Mouse (Mus musculus): ENCODE measurements around the gene Stx16. TPM values are rescaled to one million over a fixed set of nuclear protein-coding genes. Genes with fewer than 3 reads are reported as not detected.

The Stx16 gene
- polyA plus RNA-seq, 2 experiments, result 2.1 to 10.9 TPM

DNA sequence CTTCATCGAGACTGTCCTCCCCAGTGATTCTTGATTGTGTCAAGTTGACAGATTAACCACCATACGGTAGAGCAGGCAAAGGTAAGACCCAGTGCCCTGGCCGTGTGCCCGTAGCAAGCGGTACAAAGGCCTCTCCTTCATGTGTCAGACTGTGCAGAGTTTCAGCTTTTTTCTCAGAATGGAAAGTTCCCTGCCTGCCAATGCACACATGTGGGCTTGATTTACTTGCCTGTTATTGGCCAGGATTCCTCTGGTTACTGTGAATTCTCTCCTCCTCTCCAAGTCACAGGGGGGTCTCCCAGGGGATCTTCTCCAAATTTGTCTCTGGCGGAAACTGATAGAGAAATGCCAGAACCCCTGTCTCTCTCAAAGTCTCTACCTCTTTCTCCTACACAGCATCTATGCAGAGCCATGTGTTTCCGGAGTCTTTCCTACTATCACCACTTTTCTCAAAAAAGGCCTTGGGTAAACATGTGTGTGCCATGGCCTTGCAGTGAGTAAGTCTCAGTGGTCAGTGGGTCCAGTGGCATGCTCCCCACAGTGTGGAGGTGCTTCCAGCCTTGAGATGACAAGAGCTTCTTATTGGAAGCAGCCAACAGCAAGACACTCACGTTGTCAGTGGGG is 17.7 kb upstream of the Stx16 start:
- ATAC-seq (ENCODE audit: insufficient read depth) (no peak), DNase-seq (ENCODE audit: low read depth in 3 of 3, low spot score in 3 of 3) (no peak)
- H3K4me2 ChIP-seq (ENCODE audit: low read depth), result no peak overlapping the region
- H3K27me3 ChIP-seq (ENCODE audit: control insufficient read depth, insufficient read depth, low read length), result no peaks in the 10 kb centered on the region
- no peak overlapping the region for H3K27ac ChIP-seq
- 0 out of 4 replicates have a peak, but pooled peaks cover 0 to 2% of the 10 kb centered on the region in 2 experiments for H3K4me1 ChIP-seq (replicated peaks; ENCODE audit: control insufficient read depth in 2 of 2, insufficient read depth in 2 of 2, low read length in 1 of 2)
- H3K9me3 ChIP-seq (ENCODE audit: control insufficient read depth, low read length), result no peaks in the 10 kb centered on the region
- H3K9ac ChIP-seq (replicated peaks), result no peak overlapping the region
- WGBS (ENCODE audit: insufficient replicate concordance), result 66% methylated on average over 8 of the region's 8 CpGs
- no peaks in the 10 kb centered on the region for H3K36me3 ChIP-seq (replicated peaks; ENCODE audit: control insufficient read depth, insufficient read depth, low read depth)
- no peak for TF ChIP-seq EP300 (IDR thresholded peaks at IDR 0.05; ENCODE audit: low read depth)
- TF ChIP-seq CTCF (IDR thresholded peaks at IDR 0.05; ENCODE audit: low read depth), result no peak
- no peak overlapping the region for H3K4me3 ChIP-seq (ENCODE audit: insufficient read depth in 1 of 2, low read depth in 2 of 2, low read length in 2 of 2)

DNA sequence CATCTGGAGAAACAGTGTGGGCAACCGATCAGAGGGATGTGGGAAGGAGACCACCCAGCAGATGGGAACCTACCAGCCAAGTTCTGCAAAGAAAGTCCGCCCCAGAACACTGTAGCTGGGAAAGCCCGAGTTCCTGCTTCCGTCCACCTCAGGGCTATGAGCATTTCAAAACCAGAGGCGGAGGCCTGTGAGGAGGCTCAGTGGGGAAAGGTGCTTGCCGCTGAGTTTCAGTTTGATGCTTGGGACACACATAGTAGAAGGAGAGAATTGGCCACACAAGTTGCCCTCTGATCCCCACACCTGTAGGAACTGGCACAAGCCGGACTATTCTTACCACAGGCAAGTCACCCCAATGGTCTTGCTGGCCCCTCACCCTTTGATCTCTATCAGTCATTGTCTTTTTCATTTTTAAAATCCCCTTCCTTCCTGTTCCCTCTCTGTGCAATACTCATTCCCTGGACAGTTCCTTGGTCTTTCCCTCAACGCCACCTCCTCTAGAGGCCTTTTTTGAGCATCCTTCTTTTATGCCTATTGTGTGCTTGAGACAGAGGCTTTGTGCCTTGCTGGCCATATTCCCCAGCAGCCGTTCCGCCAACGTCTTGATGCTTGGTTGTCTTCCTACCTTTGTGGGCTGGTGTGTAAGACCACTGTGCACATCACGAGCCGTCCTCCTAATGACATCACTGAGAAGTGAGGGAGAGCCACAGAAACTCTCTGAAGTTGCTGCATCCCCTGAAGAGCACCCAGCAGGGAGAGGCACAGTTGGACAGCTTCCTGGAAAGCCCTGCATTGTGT is 16.3 kb upstream of the Stx16 start:
- 72% methylated on average over 13 of the region's 13 CpGs for WGBS (ENCODE audit: insufficient replicate concordance)
- H3K27me3 ChIP-seq (ENCODE audit: control insufficient read depth, insufficient read depth, low read length), result no peaks in the 10 kb centered on the region
- no peak for DNase-seq (ENCODE audit: low read depth in 3 of 3, low spot score in 3 of 3)
- H3K4me1 ChIP-seq (replicated peaks; ENCODE audit: control insufficient read depth in 2 of 2, insufficient read depth in 2 of 2, low read length in 1 of 2), result 0 out of 4 replicates have a peak, but pooled peaks cover 0 to 2% of the 10 kb centered on the region in 2 experiments
- no peaks in the 10 kb centered on the region for H3K36me3 ChIP-seq (replicated peaks; ENCODE audit: control insufficient read depth, insufficient read depth, low read depth)
- no peak overlapping the region for H3K9ac ChIP-seq (replicated peaks)
- no peak overlapping the region for H3K27ac ChIP-seq
- ATAC-seq (ENCODE audit: insufficient read depth), result no peak
- H3K4me3 ChIP-seq (ENCODE audit: insufficient read depth in 1 of 2, low read depth in 2 of 2, low read length in 2 of 2), result no peak overlapping the region
- no peaks in the 10 kb centered on the region for H3K9me3 ChIP-seq (ENCODE audit: control insufficient read depth, low read length)
- no peak overlapping the region for H3K4me2 ChIP-seq (ENCODE audit: low read depth)
- TF ChIP-seq EP300 (IDR thresholded peaks at IDR 0.05; ENCODE audit: low read depth) (no peak), CTCF (IDR thresholded peaks at IDR 0.05; ENCODE audit: low read depth) (no peak)

DNA sequence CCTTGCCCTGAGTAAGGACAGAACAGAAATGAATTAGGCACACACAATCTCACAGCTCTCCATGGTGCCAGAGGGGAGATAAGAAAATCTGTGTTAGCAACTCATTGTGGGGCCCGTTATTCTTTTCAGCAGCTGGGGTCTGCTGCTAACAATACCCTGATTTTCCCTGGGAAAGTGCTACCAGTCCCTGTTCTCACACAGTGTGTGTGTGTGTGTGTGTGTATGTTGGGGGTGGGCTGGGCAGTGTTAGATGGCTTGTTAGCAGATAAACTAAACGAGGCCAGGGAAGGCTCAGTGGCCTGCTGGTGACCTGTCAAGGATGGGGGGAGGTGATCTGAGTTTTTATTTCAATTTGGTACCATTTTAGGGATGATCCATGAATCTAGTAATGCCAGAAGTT is 14.9 kb upstream of the Stx16 start:
- Histone ChIP-seq H3K4me3 (ENCODE audit: insufficient read depth in 1 of 2, low read depth in 2 of 2, low read length in 2 of 2) (no peak overlapping the region), H3K9me3 (ENCODE audit: control insufficient read depth, low read length) (no peaks in the 10 kb centered on the region), H3K27me3 (ENCODE audit: control insufficient read depth, insufficient read depth, low read length) (no peaks in the 10 kb centered on the region), H3K4me1 (replicated peaks; ENCODE audit: control insufficient read depth in 2 of 2, insufficient read depth in 2 of 2, low read length in 1 of 2) (0 out of 4 replicates have a peak, but pooled peaks cover 0 to 2% of the 10 kb centered on the region in 2 experiments), H3K36me3 (replicated peaks; ENCODE audit: control insufficient read depth, insufficient read depth, low read depth) (no peaks in the 10 kb centered on the region), H3K4me2 (ENCODE audit: low read depth) (no peak overlapping the region), H3K9ac (replicated peaks) (no peak overlapping the region), H3K27ac (no peak overlapping the region)
- TF ChIP-seq CTCF (IDR thresholded peaks at IDR 0.05; ENCODE audit: low read depth) (no peak), EP300 (IDR thresholded peaks at IDR 0.05; ENCODE audit: low read depth) (no peak)
- no peak for DNase-seq (ENCODE audit: low read depth in 3 of 3, low spot score in 3 of 3)
- WGBS (ENCODE audit: insufficient replicate concordance), result 15% methylated on average over 2 of the region's 2 CpGs
- no peak for ATAC-seq (ENCODE audit: insufficient read depth)

DNA sequence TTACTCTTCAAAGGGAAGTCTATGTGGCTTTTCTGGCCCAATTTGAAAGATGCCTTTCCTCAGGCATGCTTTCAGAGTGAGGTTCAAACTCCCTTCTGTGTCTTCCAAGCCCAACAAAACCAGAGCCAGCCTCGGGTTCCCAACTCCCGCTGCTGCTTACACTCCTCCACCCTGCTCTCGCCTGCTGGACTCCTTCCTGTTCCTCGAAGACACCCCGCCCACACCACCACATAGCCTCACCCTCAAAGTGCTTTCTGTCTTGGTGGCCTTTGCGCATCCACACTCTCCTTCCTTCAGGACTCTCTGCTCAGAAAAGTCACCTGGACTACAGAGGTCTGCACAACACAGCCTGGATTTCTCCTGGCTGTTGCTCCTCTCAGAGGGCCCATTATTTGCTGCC is 13.0 kb upstream of the Stx16 start:
- DNase-seq (ENCODE audit: low read depth in 3 of 3, low spot score in 3 of 3) (no peak), ATAC-seq (ENCODE audit: insufficient read depth) (no peak)
- Histone ChIP-seq H3K27me3 (ENCODE audit: control insufficient read depth, insufficient read depth, low read length) (no peaks in the 10 kb centered on the region), H3K4me2 (ENCODE audit: low read depth) (no peak overlapping the region), H3K4me1 (replicated peaks; ENCODE audit: control insufficient read depth in 2 of 2, insufficient read depth in 2 of 2, low read length in 1 of 2) (0 out of 4 replicates have a peak, but pooled peaks cover 0 to under 1% of the 10 kb centered on the region in 2 experiments), H3K9me3 (ENCODE audit: control insufficient read depth, low read length) (no peaks in the 10 kb centered on the region), H3K27ac (no peak overlapping the region), H3K4me3 (ENCODE audit: insufficient read depth in 1 of 2, low read depth in 2 of 2, low read length in 2 of 2) (no peak overlapping the region), H3K36me3 (replicated peaks; ENCODE audit: control insufficient read depth, insufficient read depth, low read depth) (no peaks in the 10 kb centered on the region), H3K9ac (replicated peaks) (no peak overlapping the region)
- 36% methylated on average over 6 of the region's 6 CpGs for WGBS (ENCODE audit: insufficient replicate concordance)
- no peak for TF ChIP-seq CTCF (IDR thresholded peaks at IDR 0.05; ENCODE audit: low read depth)
- TF ChIP-seq EP300 (IDR thresholded peaks at IDR 0.05; ENCODE audit: low read depth), result no peak

DNA sequence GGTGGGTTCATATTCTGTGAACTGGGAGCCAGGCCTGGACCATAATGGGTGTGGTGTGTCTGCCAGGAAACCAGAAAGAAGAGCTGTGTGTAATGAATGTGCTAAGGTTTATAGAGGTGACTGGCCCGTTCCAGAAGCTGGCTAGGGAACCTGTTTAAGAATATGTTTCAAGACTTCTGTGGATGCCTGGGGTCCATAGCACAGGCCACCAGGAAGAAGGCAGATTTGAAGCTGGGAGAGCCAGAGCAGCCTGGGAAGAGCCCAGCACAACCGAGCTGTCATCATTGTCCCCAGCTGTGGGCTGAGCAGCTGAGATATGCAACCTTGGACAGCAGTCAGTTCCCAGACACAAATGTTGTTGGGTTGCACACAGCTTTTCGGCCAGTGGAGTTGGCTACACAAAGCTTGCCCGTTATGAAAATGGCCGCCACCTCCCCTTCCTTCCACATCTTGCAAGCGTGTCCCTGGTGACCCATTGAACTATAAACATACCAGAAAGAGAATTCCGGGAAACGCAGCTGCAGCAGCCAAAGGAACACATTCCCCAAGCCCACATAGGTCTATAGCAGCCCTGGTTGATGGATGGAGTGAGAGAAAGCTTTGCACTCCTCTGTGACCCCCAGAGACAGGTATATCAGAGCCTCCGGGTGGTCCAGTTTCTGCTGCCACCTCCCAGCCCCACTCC is 12.4 kb upstream of the Stx16 start:
- H3K36me3 ChIP-seq (replicated peaks; ENCODE audit: control insufficient read depth, insufficient read depth, low read depth), result no peaks in the 10 kb centered on the region
- no peak overlapping the region for H3K9ac ChIP-seq (replicated peaks)
- no peaks in the 10 kb centered on the region for H3K27me3 ChIP-seq (ENCODE audit: control insufficient read depth, insufficient read depth, low read length)
- no peak overlapping the region for H3K27ac ChIP-seq
- DNase-seq (ENCODE audit: low read depth in 3 of 3, low spot score in 3 of 3), result no peak
- ATAC-seq (ENCODE audit: insufficient read depth), result no peak
- 63% methylated on average over 9 of the region's 9 CpGs for WGBS (ENCODE audit: insufficient replicate concordance)
- no peak overlapping the region for H3K4me3 ChIP-seq (ENCODE audit: insufficient read depth in 1 of 2, low read depth in 2 of 2, low read length in 2 of 2)
- no peaks in the 10 kb centered on the region for H3K9me3 ChIP-seq (ENCODE audit: control insufficient read depth, low read length)
- no peaks in the 10 kb centered on the region for H3K4me1 ChIP-seq (replicated peaks; ENCODE audit: control insufficient read depth in 2 of 2, insufficient read depth in 2 of 2, low read length in 1 of 2)
- no peak overlapping the region for H3K4me2 ChIP-seq (ENCODE audit: low read depth)
- TF ChIP-seq EP300 (IDR thresholded peaks at IDR 0.05; ENCODE audit: low read depth) (no peak), CTCF (IDR thresholded peaks at IDR 0.05; ENCODE audit: low read depth) (no peak)
